Mouse (Mus musculus): ENCODE data around the gene Myh7.
"Not testable (repeated sequence)": the region's sequence is repeated elsewhere in the genome, so short reads cannot be mapped to it uniquely, and the experiment has no call there.

Myh7 gene

DNA sequence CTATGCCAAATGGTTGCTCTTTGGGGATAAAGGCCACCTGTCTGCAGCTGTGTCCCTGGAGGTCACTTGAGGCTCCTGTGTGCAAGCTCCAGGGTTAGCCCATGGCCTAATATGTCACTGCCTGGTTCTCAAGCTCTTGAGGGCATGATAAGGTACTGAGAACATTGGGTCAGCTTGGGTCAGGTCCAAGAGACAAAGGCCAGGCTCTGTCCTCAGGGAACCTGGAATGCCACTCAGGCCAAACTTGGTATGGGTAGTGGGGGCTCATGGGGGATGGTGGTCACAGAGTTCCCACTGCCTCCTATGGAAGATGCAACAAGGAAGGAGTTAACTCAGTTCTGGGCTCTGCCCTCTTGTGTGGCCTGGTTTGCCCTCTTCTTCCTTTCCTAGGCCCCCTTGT lies 26.1 kb downstream of the Myh7 start:
- no peak for DNase-seq (ENCODE audit: low read depth)

DNA sequence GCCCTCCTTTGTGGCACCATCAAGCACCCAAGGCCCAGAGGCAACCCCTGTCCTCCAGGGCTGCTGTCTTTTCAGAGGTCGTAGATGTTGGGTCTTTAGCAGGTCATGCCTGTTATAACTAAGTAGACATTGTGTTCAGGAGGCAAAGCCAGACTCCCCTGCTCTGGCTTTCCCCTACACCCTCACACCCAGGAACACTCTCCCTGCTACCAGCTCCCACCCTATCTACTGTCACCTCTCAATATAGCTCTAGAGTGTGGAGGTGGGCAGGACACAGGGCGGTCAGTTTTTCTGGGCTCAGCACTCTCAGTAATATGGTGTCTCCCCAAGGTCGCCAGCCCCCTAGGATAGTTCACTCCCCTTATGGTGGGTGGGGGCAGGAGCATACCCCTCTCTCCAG lies 26.6 kb downstream of the Myh7 start:
- DNase-seq (ENCODE audit: low read depth): no peak

DNA sequence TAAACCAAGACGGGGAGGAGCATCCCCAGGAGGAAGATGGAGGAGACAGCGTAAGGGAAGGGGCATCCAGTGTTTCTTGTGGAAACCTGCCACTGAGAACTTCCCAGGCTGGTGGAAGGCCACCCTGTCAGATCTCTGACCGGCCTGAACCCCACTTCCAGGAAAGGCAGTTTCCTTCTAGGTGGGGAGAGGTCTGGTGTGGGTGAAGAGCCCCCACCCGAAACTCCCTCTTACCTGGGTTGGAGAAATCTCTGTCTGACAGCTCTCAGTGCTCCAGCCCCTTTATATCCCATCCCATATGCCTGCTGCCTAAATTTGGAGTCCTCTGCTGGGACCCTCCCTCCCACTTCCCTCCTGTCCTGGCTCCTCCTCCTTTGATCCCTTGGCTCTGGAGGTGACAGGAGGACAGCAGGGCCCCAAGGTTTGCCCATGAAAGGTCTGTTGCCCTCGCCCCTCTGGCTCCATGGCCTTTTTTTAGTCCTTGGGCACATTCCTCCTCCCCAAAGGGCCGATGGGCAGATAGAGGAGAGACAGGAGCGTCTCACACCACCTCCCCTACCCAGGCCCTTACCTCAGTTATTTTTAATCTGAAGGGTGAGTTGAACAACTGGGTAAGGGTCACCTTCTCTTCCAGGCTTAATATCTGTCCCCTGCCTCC lies 28.0 kb downstream of the Myh7 start, which contains the start of gene Myh6:
Gene Myh6, minus strand, starts transcription at position 608 of the 658 bp plus-strand sequence.
- no peak for DNase-seq (ENCODE audit: low read depth)

DNA sequence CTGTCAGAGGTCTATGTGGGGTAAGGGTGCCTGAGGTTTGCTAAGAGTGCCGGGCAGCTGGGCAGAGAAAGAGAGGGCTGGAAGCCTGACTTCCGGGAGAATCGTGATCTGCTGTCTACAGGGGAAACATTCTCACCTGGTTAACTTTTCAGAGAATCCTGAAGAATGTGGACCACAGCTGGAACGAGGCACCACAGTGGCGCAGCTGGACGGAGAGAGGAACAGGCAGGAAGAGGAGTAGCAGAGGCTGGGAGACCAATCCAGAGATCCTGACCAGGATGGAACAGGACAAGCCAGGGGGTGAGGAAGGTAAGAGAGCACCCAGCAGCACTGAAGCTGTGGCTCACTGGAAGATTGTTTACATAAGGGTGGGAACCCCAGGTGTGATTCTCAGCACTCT lies 28.8 kb downstream of the Myh7 start:
- DNase-seq (ENCODE audit: low read depth): no peak

DNA sequence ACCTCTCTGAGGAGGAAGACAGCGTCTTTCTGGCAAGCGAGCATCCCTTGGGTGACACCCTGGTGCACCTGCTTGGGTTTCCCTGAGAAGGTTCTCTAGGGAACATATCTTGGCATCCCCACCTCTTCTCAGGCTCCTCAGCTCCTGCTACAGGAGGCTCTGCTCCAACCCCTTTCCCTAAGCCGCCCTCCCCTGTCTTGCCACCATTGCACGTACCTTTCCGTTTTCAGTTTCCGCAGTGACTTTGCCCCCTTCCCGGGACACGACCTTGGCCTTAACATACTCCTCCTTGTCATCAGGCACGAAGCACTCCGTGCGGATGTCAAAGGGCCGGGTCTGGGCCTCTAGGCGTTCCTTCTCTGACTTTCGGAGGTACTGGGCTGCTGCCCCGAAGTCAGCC lies 29.4 kb downstream of the Myh7 start:
- DNase-seq (ENCODE audit: low read depth): no peak

DNA sequence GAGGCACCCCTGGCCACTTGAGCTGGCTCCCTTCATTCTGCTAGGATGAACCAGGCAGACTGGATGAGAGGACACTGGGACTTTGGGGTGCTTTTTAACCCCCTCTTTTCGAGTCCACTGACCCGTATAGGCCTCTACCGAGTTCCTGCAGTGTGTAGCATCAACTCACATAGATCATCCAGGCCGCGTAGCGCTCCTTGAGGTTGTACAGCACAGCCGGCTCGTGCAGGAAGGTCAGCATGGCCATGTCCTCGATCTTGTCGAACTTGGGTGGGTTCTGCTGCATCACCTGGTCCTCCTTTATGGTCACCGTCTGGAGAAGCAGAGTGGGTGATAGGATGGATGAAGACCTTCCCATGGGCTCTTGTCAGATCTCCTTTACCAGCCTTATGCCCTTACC lies 30.7 kb downstream of the Myh7 start:
- no peak for DNase-seq (ENCODE audit: low read depth)

DNA sequence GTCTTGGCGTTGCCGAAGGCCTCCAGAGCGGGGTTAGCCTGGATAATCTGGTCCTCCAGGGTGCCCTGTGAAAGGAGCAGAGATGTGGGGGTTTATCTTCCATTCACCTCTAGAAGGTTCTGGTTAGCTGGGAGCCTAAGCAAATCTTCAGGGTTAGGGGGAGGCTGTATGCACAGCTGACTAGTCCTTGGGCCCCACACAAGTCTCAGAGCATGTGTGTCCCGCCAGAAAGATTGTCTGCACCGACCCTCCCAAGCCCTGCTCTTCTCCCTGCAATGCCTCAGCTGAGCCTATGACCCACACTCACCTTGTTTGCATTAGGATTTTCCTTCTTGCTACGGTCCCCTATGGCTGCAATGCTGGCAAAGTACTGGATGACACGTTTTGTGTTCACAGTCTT lies 31.7 kb downstream of the Myh7 start:
- no peak for DNase-seq (ENCODE audit: low read depth)

DNA sequence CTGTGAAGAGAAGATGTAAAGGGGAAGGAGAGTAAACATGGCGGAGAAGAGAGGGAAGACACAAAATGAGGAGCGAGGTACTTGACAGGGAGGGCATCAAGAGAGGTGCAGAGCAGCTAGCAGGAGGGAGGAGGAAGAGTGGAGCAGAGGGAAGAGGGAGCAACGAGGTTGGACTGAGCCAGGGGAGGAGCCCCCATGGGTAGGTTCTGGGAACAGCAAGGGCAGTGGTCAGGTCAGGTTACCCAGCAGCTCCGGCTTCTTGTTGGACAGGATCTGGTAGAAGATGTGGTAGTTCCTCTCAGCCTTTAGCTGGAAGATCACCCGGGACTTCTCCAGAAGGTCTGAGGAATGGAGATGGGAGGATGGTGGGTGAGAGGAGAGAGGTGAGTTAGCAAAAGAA lies 32.9 kb downstream of the Myh7 start:
- DNase-seq (ENCODE audit: low read depth): no peak

DNA sequence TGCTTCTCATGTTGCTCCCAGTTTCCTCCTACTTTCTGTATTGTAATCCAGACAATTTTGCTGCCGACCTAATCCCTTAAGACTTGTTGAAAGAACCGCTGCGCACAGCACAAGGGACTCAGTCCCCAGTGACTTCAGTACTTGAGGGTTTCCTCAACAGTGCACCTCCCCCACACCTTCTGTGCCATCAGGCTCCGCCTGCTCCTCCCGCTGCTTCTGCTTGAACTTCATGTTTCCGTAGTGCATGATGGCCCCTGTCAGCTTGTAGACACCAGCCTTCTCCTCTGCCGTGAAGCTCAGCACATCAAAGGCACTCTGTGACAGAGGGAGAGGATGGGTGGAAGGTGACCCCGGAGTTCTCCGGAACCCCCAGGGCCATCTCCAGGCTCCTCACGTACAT lies 33.7 kb downstream of the Myh7 start:
- DNase-seq (ENCODE audit: low read depth): no peak

DNA sequence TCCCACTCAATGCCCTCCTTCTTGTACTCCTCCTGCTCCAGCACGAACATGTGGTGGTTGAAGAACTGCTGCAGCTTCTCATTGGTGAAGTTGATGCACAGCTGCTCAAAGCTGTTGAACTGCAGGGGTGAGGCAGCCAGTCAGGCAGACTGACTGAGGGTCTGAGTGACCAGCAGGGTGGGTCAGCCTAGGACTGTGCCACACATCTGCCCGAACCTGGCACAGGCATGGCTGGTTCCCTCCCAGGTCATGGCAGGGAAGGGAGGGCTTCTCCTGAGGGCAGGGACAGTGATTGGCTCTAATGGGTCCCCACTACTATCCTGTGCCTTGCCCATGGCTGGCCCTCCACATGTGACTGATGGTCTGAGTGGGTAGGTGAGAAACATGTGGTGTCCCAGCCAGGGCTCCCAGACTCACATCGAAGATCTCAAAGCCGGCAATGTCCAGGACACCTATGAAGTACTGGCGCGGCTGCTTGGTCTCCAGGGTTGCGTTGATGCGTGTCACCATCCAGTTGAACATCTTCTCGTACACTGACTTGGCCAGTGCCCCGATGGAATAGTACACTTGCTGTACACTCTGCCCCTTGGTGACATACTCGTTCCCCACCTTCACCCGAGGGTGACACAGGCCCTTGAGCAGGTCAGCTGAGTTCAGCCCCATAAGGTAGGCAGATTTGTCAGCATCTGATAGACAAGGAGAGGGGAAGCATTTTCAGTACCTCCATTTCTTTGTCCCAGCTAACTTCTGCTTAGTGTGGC lies 34.4 kb downstream of the Myh7 start:
- DNase-seq (ENCODE audit: low read depth): not testable (repeated sequence)

DNA sequence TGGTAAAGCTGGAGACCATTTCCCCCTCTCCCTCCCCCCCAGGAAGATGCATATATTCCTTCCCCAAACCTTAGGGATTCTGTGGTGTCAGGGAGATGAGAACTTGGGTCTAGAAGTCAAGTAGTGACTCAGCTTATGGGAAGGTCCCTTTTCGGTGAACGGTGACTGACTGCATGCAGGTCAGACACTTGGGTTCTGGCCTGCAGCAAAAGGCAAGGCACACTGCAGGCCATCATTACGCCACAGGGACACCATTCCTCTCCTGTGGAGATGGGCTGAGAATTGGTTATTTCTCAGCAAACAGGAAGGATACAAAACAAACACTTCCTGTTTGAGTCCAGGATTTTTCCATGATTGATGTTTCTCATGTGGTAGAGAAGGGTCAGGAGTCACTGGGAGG lies 35.2 kb downstream of the Myh7 start:
- no peak for DNase-seq (ENCODE audit: low read depth)

DNA sequence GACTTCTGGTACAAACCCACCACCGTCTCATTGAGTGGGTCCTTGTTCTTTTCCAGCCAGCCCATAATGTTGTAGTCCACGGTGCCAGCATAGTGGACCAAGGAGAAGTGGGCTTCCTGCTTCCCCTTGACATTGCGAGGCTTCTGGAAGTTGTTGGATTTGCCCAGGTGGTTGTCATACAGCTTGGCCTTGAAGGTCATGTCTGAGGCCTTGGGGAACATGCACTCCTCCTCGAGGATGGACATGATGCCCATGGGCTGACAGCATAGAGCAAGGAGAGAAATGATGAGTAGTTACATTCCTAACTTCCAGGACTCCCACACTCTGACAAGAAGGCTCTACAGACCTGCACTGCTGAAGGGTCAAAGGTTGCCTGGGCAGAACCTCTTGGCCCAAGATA lies 35.9 kb downstream of the Myh7 start:
- no peak for DNase-seq (ENCODE audit: low read depth)

DNA sequence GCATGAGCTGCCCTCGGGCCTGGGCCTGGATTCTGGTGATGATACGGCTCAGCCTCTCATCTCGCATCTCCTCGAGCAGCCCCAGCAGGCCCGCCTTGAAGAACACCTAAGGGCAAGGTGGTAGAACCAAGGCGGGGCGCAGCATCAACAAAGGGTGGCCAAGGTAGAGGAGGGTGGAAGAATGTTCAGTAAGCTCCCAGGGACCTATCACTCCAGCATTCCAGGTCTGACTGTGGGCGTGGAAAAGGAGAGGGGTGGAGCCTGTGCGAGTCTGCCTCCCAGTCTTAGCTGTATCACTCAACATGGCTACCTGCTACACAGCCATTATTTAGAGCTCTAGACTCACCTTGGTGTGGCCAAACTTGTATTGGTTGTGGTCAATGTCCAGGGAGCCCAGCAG lies 37.9 kb downstream of the Myh7 start:
- no peak for DNase-seq (ENCODE audit: low read depth)

DNA sequence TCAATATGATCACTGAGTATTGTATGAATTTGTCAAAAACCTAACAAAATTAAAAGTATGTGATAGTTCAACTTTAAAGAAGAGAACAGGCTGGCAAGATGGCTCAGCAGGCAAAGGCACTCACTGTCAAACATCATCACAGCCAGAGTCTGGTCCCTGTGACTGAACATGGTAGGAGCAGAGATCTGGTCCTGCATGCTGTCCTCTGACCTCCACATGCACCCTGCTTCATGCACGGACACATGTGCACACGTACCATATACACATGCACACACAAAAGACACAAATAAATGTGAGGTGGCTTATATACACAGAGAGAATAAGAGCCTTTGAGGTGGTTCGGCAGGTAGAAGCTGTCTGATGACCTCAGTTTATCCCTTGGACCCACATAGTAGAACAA lies 38.9 kb downstream of the Myh7 start:
- no peak for DNase-seq (ENCODE audit: low read depth)

DNA sequence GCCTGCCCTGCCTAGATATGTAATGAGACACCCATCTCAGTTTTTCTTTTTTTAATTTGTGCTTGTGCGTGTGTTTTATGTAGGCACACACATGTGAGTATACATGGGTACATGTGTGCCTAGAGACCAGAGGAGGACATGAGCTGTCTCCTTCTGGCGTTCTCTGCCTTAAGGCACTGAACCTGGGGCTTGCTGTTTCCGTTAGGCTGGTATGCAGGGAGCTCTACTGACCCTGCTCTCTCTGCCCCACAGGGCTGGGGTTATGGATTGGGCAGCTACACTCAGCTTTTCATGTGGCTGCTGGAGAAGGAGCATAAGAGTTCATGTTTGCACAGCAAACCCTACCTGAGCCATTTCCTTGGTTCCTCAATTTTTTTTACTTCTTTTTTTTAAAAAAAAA lies 40.0 kb downstream of the Myh7 start:
- DNase-seq (ENCODE audit: low read depth): no peak

DNA sequence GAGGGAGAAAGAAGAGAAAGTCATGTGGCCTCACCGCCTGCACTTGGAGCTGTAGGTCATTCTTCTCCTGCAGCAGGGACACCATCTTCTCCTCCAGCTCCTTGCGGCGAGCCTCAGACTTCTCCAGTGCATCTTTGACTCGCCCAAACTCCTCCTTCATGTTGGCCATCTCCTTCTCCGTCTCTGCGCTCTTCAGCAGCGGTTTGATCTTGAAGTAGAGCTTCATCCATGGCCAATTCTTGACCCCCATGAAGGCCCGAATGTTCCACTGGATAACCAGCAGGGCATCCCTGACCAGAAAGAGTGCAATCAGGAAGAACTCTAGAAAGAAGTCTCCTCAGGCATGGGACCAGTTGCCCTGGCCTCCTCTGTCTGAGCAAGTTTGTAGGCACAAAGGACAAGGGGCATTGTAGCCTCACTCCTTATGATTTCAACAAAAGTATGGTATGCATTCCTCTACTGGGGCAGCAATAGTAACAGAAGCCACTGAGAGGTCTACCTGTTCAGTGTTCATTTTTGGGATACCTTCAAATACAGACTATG lies 40.7 kb downstream of the Myh7 start:
- DNase-seq (ENCODE audit: low read depth): no peak

DNA sequence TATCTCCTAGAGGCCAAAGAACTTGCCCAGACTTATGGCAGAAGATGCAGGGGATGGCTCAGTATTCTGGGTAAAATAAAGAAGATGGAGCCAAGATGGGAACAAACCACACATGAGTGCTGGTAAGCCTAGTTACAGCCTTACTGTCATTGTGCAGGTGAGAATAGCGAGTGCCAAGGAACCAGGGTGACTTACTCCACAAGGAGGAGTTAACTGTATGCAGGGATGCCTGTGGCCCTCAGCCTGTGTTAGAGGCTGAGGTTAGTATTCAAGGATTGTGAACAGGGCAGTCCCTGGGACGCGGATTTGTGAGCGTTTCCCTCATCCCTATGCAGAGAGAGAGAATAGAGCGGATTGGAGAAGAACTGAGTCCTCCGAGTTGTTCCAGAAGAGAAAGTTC lies 42.8 kb downstream of the Myh7 start:
- no peak for DNase-seq (ENCODE audit: low read depth)

DNA sequence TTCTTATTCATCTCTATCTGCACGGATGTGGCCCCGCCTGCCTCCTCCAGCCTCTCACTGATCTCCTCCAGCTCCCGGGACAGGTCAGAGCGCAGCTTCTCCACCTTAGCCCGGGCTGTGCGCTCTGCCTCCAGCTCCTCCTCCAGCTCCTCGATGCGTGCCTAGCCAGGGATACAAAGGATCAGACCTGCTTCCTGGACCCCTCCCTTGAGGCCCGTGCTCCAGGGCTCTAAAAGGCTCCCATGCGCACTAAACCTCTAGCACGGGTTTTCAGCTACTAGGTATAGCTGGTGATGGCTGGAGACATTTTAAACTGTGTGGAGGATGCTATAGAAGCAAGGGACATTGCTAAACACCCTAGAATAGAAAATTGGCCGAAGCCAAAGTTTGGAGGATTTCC lies 43.9 kb downstream of the Myh7 start:
- no peak for DNase-seq (ENCODE audit: low read depth)

DNA sequence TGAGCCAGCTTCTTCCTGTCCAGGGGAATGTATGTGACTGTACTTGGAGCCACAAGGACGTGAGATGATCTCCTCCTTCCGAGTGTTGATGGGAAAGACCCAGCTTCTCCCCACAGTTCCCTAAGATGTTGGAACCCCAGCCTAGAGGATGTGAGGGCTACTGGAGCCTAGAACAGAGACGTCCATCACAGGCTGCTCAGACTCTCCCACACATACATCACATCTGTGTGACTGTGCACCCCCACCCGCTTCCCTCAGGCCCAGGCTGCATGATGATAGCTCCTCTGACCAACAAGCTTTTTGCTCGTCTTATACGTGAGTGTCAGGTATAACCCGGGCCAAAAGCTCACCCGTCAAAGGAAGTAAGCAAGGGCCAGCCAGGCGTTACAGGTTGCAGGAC lies 45.6 kb downstream of the Myh7 start:
- DNase-seq (ENCODE audit: low read depth): no peak

DNA sequence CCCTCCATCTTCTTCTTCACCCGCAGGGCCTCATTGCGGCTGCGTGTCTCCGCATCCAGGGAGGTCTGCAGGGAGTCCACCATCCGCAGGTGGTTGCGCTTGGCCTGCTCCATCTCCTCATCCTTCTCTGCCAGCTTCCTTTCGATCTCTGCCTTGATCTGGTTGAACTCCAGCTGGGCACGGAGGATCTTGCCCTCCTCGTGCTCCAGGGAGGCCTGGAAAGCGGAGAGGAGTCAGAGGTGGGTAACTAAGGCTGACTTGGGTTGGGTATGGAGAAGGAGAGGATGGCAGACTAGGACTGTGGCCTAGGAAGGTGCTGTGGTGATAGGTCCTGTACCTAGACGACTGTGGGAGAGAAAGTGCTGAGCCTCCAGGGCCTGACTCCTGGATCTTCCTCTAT lies 47.4 kb downstream of the Myh7 start:
- DNase-seq (ENCODE audit: low read depth): not testable (repeated sequence)

DNA sequence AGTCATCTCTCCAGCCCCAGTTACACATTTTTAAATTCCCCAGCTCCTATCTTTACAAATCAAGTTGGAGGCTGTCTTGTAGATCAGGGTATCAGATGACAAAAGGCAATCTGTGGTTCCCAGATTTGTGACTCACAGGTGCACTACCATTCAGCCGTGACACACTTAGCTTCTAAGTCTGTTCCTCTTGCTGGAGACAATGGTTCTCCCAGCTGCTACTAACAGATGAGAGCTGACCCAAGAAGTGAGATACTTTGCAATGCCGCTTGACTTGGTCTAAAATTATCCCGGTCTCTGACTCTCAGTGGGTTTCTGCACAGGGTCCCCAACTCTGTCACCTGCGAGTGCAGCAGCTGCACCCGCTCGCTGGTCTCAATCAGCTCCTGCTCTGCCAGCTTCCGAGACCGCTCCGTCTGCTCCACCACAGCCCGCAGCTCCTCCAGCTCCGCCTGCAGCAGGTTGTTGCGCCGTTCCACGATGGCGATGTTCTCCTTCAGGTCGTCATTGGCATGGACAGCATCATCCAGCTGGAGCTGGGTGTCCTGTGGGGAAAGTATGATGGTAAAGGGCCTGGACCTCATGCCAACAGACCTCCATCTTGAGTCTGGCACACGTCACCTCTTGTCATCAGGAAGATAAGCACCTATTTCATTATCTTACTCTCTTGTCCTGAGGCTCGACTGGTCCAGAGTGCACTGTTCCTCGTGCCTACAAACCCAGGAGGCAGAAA lies 48.3 kb downstream of the Myh7 start:
- DNase-seq (ENCODE audit: low read depth): no peak

DNA sequence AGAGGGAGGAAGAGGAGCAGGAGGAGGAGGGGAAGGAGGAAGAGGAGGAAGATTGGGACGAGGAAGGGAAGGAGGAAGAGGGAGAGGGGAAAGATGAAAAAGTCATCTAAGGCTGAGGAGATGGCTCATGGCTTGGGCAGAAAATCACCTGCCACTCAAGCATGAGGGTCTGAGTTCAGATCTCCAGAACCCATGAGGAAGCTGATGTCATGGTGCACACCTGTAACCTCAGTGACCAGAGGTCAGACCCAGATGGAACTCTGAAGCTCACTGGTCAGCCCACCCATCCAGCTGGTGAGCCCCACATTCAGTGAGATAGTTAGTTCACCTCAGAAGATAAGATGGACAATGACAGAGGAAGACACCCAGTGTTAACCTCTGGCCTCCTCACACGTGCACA lies 49.5 kb downstream of the Myh7 start:
- DNase-seq (ENCODE audit: low read depth): no peak

DNA sequence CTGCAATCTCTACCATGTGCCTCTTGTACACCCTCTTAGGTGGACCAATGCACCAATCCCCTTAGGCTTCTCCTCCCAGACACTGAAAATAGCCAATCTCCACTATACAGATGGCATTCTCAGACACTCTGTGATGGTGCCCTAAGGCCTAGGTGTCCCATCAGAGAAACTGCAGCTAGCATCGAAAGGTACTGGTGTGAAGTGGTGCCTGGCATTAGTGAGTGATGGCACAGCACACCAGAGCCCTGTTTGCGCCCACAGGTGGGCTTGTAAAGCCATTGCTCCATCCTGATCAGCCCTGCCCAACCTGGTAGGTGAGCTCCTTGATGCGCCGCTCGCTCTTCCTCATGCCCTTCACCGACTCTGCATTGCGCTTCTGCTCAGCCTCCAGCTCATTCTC lies 50.5 kb downstream of the Myh7 start:
- no peak for DNase-seq (ENCODE audit: low read depth)
